Mouse (Mus musculus): Measurements from ENCODE around the gene Gphn. TPM values are rescaled to one million over a fixed set of nuclear protein-coding genes. Genes with fewer than 3 reads are reported as not detected.

Gene Gphn
- total and polyA plus RNA-seq, 3 experiments: 13.9 to 22.4 (median 18.2) TPM

DNA sequence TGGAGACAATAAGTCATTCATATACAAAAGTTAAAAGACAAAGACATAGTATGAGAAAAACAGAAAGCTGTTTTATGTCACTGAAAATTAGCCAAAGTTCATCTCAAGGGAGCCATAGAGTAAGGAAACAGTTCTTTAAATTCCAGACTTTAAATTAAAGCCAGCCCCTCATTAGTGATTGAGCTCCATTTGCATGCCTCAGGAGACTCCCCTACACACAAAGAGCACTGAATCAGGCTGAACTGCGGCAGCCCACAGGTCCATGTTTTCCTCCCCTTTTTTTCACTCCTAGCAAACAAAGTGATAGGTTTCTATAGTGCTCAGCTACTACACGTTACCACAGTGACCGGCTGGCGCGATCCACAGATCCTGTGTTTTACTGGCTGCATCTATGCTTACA, 22.5 kb upstream of the Gphn start:
- TF ChIP-seq TCF12 (IDR thresholded peaks at IDR 0.05; ENCODE audit: low read depth, low read length): no peak
- TF ChIP-seq POLR2AphosphoS2 (IDR thresholded peaks at IDR 0.05; ENCODE audit: low read depth, low read length): no peak
- H3K9ac ChIP-seq (ENCODE audit: insufficient read depth, low read depth): no peak overlapping the region
- no peaks in the 10 kb centered on the region for H3K9me3 ChIP-seq (replicated peaks; ENCODE audit: low read length)
- H3K79me2 ChIP-seq (replicated peaks; ENCODE audit: control insufficient read depth, extremely low read depth, insufficient read depth, poor library complexity, severe bottlenecking): no peaks in the 10 kb centered on the region
- dilution Hi-C loops (cut with MboI; ENCODE audit: extremely low pct_ligation_motif_present, extremely low pct_unique_long_range_greater_than_20kb, low sequenced_read_pairs) (no loop called here), in situ Hi-C loops (cut with MboI; ENCODE audit: low pct_ligation_motif_present, low pct_unique_long_range_greater_than_20kb, low sequenced_read_pairs) (loop anchor here (25.0 kb wide), 1 partner anchor 659 kb away; the partner anchor contains the start of genes Atp6v1d and Eif2s1)
- H3K27ac ChIP-seq (ENCODE audit: insufficient read depth, low read depth): no peak overlapping the region
- H3K4me3 ChIP-seq (replicated peaks in 1 of 3; ENCODE audit: low read depth in 2 of 3, low read length in 2 of 3, poor library complexity in 1 of 3): no peak overlapping the region
- no peak for DNase-seq (ENCODE audit: extremely low read depth)
- no peaks in the 10 kb centered on the region for H3K27me3 ChIP-seq (replicated peaks)
- H3K4me2 ChIP-seq (ENCODE audit: insufficient read depth, low read depth, poor library complexity, severe bottlenecking): no peak overlapping the region
- H3K36me3 ChIP-seq (replicated peaks in 1 of 2; ENCODE audit: control insufficient read depth in 1 of 2, insufficient read depth in 1 of 2, low read length in 1 of 2): no peaks in the 10 kb centered on the region
- H3K4me1 ChIP-seq (ENCODE audit: control insufficient read depth in 1 of 2, insufficient read depth in 2 of 2): peaks cover 0 to 11% of the 10 kb centered on the region in 2 experiments; a peak in 2 of 4 replicates

DNA sequence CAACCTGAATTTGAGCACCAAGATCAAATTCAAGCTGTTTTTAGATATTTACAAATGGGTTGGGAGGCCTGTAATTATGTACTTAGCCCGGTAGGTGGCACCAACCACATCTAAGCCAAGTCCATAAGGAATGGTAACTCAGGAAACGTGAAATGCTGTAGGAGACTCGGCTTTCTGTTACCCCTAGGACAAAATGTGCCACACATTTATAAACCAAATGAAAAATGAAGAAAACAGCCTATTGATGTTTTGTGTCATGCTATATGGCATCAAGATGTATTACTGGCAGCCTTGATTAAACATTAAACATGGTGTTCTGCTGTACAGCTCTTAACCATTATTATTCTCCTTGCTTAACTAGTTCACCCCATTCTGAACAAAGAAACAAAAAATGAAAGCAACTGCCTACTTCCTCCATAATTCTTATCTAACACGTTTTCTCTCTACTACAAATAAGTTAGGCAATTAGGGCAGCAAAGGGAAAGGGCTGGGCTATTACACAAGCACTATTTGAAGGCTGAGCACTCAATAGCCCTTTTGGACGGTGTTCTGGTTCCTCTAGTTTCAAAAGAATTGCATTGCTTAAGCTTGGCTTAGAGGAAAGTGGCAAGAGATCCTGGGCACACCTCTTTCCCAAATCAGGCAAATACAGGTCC, 20.1 kb upstream of the Gphn start:
- Histone ChIP-seq H3K9ac (ENCODE audit: insufficient read depth, low read depth) (0 out of 2 replicates have a peak overlapping the region, but pooled peaks have one; percentile 2), H3K36me3 (replicated peaks in 1 of 2; ENCODE audit: control insufficient read depth in 1 of 2, insufficient read depth in 1 of 2, low read length in 1 of 2) (no peaks in the 10 kb centered on the region), H3K9me3 (replicated peaks; ENCODE audit: low read length) (no peaks in the 10 kb centered on the region), H3K27me3 (replicated peaks) (no peaks in the 10 kb centered on the region), H3K4me2 (ENCODE audit: insufficient read depth, low read depth, poor library complexity, severe bottlenecking) (peak overlapping the region; percentile 47; the same call in 1 of the 2 replicates), H3K4me1 (ENCODE audit: control insufficient read depth in 1 of 2, insufficient read depth in 2 of 2) (peaks cover 0 to 11% of the 10 kb centered on the region in 2 experiments; a peak in 2 of 4 replicates), H3K27ac (ENCODE audit: insufficient read depth, low read depth) (no peak overlapping the region), H3K79me2 (replicated peaks; ENCODE audit: control insufficient read depth, extremely low read depth, insufficient read depth, poor library complexity, severe bottlenecking) (no peaks in the 10 kb centered on the region), H3K4me3 (replicated peaks in 1 of 3; ENCODE audit: low read depth in 2 of 3, low read length in 2 of 3, poor library complexity in 1 of 3) (peak overlapping the region in 2 of 3 experiments; percentile 11 to 21)
- dilution Hi-C loops (cut with MboI; ENCODE audit: extremely low pct_ligation_motif_present, extremely low pct_unique_long_range_greater_than_20kb, low sequenced_read_pairs) (no loop called here), in situ Hi-C loops (cut with MboI; ENCODE audit: low pct_ligation_motif_present, low pct_unique_long_range_greater_than_20kb, low sequenced_read_pairs) (loop anchor here (25.0 kb wide), 1 partner anchor 656 kb away; the partner anchor contains the start of genes Atp6v1d and Eif2s1)
- DNase-seq (ENCODE audit: extremely low read depth): peak; percentile 72
- TF ChIP-seq HCFC1 (IDR thresholded peaks at IDR 0.05; ENCODE audit: low read depth, low read length) (0 out of 2 replicates have a peak, but pooled peaks have one; percentile 13), CTCF (conservative IDR thresholded peaks at IDR 0.05 in 1 of 2, IDR thresholded peaks at IDR 0.05 in 1 of 2; ENCODE audit: low read depth in 2 of 2, low read length in 2 of 2) (peak; percentile 80 to 85), BHLHE40 (IDR thresholded peaks at IDR 0.05; ENCODE audit: low read depth, low read length) (no peak), ZNF384 (IDR thresholded peaks at IDR 0.05; ENCODE audit: low read depth, low read length) (no peak), POLR2AphosphoS2 (IDR thresholded peaks at IDR 0.05; ENCODE audit: low read depth, low read length) (no peak), MEF2A (IDR thresholded peaks at IDR 0.05; ENCODE audit: borderline replicate concordance, low read depth, low read length) (0 out of 2 replicates have a peak, but pooled peaks have one; percentile 41), RAD21 (IDR thresholded peaks at IDR 0.05; ENCODE audit: low read depth, low read length) (peak; percentile 93), CHD1 (IDR thresholded peaks at IDR 0.05; ENCODE audit: low read depth, low read length) (no peak), CHD2 (IDR thresholded peaks at IDR 0.05; ENCODE audit: low read length) (no peak), UBTF (IDR thresholded peaks at IDR 0.05; ENCODE audit: low read depth, low read length) (no peak), EP300 (IDR thresholded peaks at IDR 0.05; ENCODE audit: low read length) (no peak; the same call in 1 of the 2 replicates), ZKSCAN1 (IDR thresholded peaks at IDR 0.05; ENCODE audit: borderline replicate concordance, low read depth, low read length) (no peak), SMC3 (IDR thresholded peaks at IDR 0.05; ENCODE audit: low read depth, low read length) (peak; percentile 84), ZC3H11A (IDR thresholded peaks at IDR 0.05; ENCODE audit: low read depth, low read length) (peak; percentile 42; the same call in 1 of the 2 replicates), USF1 (IDR thresholded peaks at IDR 0.05; ENCODE audit: low read depth, low read length) (no peak), ETS1 (conservative IDR thresholded peaks at IDR 0.05; ENCODE audit: low read depth, low read length) (no peak), MAX (IDR thresholded peaks at IDR 0.05; ENCODE audit: low read length) (peak; percentile 50; the same call in 1 of the 2 replicates), MXI1 (IDR thresholded peaks at IDR 0.05; ENCODE audit: low read depth, low read length) (no peak; the same call in 1 of the 2 replicates), JUN (IDR thresholded peaks at IDR 0.05; ENCODE audit: insufficient read depth, low read depth, low read length) (no peak), MAZ (IDR thresholded peaks at IDR 0.05; ENCODE audit: low read depth, low read length) (no peak), ZMIZ1 (IDR thresholded peaks at IDR 0.05; ENCODE audit: low read depth, low read length) (no peak), PAX5 (IDR thresholded peaks at IDR 0.05; ENCODE audit: low read length) (no peak), TBP (conservative IDR thresholded peaks at IDR 0.05; ENCODE audit: low read depth, low read length) (no peak), E2F4 (IDR thresholded peaks at IDR 0.05; ENCODE audit: insufficient replicate concordance, low read depth, low read length) (no peak), POLR2A (IDR thresholded peaks at IDR 0.05; ENCODE audit: low read depth, low read length) (no peak), KAT2A (IDR thresholded peaks at IDR 0.05; ENCODE audit: insufficient replicate concordance, low read length) (no peak), NELFE (IDR thresholded peaks at IDR 0.05; ENCODE audit: low read depth, low read length) (peak; percentile 51; the same call in 1 of the 2 replicates), GABPA (IDR thresholded peaks at IDR 0.05; ENCODE audit: insufficient replicate concordance, low read depth, low read length) (no peak), JUND (conservative IDR thresholded peaks at IDR 0.05; ENCODE audit: low read depth, low read length) (0 out of 2 replicates have a peak, but pooled peaks have one; percentile 48), MAFK (IDR thresholded peaks at IDR 0.05; ENCODE audit: insufficient replicate concordance, low read length) (peak; percentile 17; the same call in 1 of the 2 replicates)
